Mouse (Mus musculus) thymus, adult 2 months (tissue): ENCODE data around the gene Disc1. TPM values are rescaled to one million over a fixed set of nuclear protein-coding genes. Genes with fewer than 3 reads are reported as not detected.

Source experiments
- DNase-seq: peaks from one replicate; pipeline ENCODE4 v3.0.0; 2021
- H3K27ac ChIP-seq: fragments of 200-500 bp; 2 replicates; pipeline ENCODE4 v1.5.1; 2012; ENCODE audit warnings: low read length, control low read depth; ENCODE audit not compliant: control insufficient read depth, insufficient read depth
- H3K27me3 ChIP-seq: fragments of 200-500 bp; 2 replicates; pipeline ENCODE4 v1.6.1; 2012; ENCODE audit warnings: mild to moderate bottlenecking, low read length, moderate library complexity, mixed read lengths; ENCODE audit not compliant: control insufficient read depth, insufficient read depth
- H3K36me3 ChIP-seq: fragments of 200-500 bp; 2 replicates; pipeline ENCODE4 v1.6.1; 2012; ENCODE audit warnings: mild to moderate bottlenecking, low read length, moderate library complexity; ENCODE audit not compliant: control insufficient read depth, insufficient read depth
- H3K4me1 ChIP-seq: fragments of 200-500 bp; replicated peaks from 2 replicates; pipeline ENCODE4 v1.6.1; 2012; ENCODE audit warnings: low read length; ENCODE audit not compliant: control insufficient read depth, insufficient read depth
- H3K4me3 ChIP-seq: fragments of 200-500 bp; 2 replicates; pipeline ENCODE4 v1.5.1; 2012; ENCODE audit warnings: mild to moderate bottlenecking, low read length, control low read depth, moderate library complexity; ENCODE audit not compliant: control insufficient read depth, insufficient read depth
- CTCF ChIP-seq: fragments of 200-500 bp; IDR thresholded peaks from 2 replicates; pipeline ENCODE4 v1.5.1; 2012; ENCODE audit warnings: mild to moderate bottlenecking, control low read depth, low read length, moderate library complexity, borderline replicate concordance; ENCODE audit not compliant: control insufficient read depth, poor library complexity, insufficient read depth; ENCODE audit errors: extremely low read depth
- POLR2A ChIP-seq: fragments of 200-500 bp; IDR thresholded peaks from 2 replicates; pipeline ENCODE4 v1.6.1; 2012; ENCODE audit warnings: mild to moderate bottlenecking, low read length, control low read depth, moderate library complexity; ENCODE audit not compliant: control insufficient read depth, poor library complexity, insufficient read depth; ENCODE audit errors: extremely low read depth
- WGBS: fragments of 180-500 bp; shearing (Covaris S2); methylation state at CpG from one replicate; pipeline ENCODE4 v1.1.7; 2018; 5-methylcytosine and 5-hydroxymethylcytosine counted together
- polyA plus RNA-seq: library from polyadenylated mRNA; depleted of rRNA; stranded (reverse); fragments of >200 nt; gene quantifications from 2 replicates; pipeline ENCODE4 v1.2.3, GENCODE M21; 2012

The Disc1 gene
- polyA plus RNA-seq, 1 experiment = 0.74 TPM

GRCm38 (mm10) chr8:125080388-125081344 lies 26.7 kb downstream of the Disc1 start:
- Histone ChIP-seq H3K36me3 (no peaks in the 10 kb centered on the region), H3K27me3 (no peaks in the 10 kb centered on the region), H3K27ac (no peak overlapping the region), H3K4me1 (peaks cover 28% of the 10 kb centered on the region), H3K4me3 (no peak overlapping the region)
- TF ChIP-seq POLR2A (no peak), CTCF (no peak)
- no peak for DNase-seq
- WGBS = 74% methylated on average over 19 of the region's 19 CpGs

GRCm38 (mm10) chr8:125083746-125084145 lies 29.8 kb downstream of the Disc1 start:
- Histone ChIP-seq H3K4me3 (no peak overlapping the region), H3K4me1 (peaks cover 28% of the 10 kb centered on the region), H3K27ac (peak overlapping the region; percentile 60), H3K27me3 (no peaks in the 10 kb centered on the region), H3K36me3 (no peaks in the 10 kb centered on the region)
- 42% methylated on average over 4 of the region's 4 CpGs for WGBS
- DNase-seq = no peak
- no peak for TF ChIP-seq CTCF
- no peak for TF ChIP-seq POLR2A

DNA sequence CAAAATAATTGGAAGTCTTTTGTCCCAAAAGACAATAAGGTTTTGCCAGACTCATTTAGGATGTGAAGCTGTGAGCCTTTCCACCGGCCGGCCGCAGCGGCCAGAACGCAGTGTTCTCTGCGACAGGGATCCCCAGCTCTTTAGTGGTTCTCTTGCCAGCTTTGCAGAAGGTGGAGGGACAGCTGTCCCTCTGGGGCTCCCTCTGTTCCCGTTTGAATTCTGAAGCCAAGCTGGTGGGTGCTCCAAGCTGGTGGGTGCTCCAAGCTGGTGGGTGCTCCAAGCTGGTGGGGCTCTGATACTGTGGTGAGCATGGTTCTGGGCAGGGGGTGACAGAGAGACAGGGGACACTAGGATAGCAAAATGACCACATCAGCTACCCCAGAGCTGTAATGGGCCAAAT lies 30.5 kb downstream of the Disc1 start:
- TF ChIP-seq POLR2A (no peak), CTCF (no peak)
- H3K4me1 ChIP-seq = peaks cover 28% of the 10 kb centered on the region
- DNase-seq = no peak
- H3K36me3 ChIP-seq = no peaks in the 10 kb centered on the region
- H3K4me3 ChIP-seq = no peak overlapping the region
- 81% methylated on average over 7 of the region's 7 CpGs for WGBS
- no peak overlapping the region for H3K27ac ChIP-seq
- no peaks in the 10 kb centered on the region for H3K27me3 ChIP-seq

DNA sequence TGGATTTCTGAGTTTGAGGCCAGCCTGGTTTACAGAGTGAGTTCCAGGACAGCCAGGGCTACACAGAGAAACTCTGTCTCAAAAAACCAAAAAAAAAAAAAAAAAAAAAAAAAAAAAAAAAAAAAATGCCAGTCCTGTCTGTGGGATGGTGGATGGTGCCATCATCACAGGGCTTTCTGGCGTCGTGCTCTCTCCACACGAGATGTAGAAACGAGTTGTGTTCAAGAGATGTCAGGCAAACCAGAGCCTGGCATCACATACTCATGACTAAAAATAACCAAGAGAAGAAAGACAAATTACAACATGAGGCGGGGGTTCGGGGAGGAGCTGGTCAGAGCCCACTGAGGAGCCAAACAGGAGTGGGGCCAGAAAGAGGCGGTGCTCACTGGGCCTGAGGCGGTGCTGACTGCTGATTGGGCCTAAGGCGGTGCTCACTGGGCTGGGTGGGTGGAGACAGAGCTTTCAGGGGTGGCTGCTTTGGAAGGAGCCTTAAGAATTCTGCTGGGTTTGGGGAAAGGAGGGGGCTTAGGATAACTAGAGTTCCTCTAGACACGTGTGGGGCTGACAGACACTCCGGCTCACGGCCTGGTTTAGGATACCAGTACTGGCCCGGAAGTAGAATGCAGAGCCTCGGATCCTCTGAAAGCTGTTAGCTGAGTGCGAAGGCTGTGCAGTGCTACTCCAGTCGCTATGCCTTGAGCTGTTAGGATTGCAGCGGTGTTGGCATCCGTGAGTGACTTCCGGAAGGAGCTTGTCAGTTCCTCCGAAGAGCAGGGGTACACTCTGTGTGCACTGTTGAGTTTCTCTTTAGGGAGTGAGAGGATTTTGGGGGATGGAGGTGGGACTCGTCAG lies 37.1 kb downstream of the Disc1 start:
- no peak for TF ChIP-seq CTCF
- no peak for TF ChIP-seq POLR2A
- Histone ChIP-seq H3K4me3 (no peak overlapping the region), H3K27ac (peak overlapping the region; percentile 16; the same call in 1 of the 2 replicates), H3K27me3 (no peaks in the 10 kb centered on the region), H3K36me3 (no peaks in the 10 kb centered on the region), H3K4me1 (no peaks in the 10 kb centered on the region)
- WGBS = 84% methylated on average over 21 of the region's 21 CpGs
- DNase-seq = no peak

DNA sequence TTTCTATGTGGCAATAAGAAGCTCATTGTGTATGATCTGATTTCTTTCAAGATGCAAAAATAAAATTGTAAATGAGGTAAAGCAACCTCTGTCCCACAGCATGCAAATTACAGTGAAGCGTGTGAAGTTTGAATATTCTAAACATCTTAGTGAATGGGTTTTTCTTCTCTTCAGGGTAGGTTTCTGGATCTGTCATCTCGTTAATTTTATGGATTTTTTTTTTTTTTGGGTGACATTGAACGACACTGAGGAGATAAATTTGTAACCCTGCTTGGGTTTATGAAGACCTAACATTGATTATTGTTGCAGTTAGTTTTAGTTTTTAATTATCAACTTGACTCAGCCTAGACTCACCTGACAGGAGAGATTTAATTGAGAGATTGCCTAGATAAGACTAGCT lies 43.1 kb downstream of the Disc1 start:
- TF ChIP-seq POLR2A (no peak), CTCF (no peak)
- 93% methylated on average over 3 of the region's 3 CpGs for WGBS
- DNase-seq = no peak
- H3K4me1 ChIP-seq = no peaks in the 10 kb centered on the region
- no peak overlapping the region for H3K4me3 ChIP-seq
- no peaks in the 10 kb centered on the region for H3K36me3 ChIP-seq
- H3K27me3 ChIP-seq = no peaks in the 10 kb centered on the region
- no peak overlapping the region for H3K27ac ChIP-seq

- Histone ChIP-seq H3K36me3 (no peaks in the 10 kb centered on the region), H3K27me3 (no peaks in the 10 kb centered on the region), H3K4me1 (no peaks in the 10 kb centered on the region), H3K27ac (no peak overlapping the region), H3K4me3 (no peak overlapping the region)
- no peak for TF ChIP-seq CTCF
- TF ChIP-seq POLR2A = no peak
- DNase-seq = no peak
- WGBS = 91% methylated on average over 5 of the region's 5 CpGs
Observed at GRCm38 (mm10) chr8:125098050-125098449, 44.1 kb downstream of the Disc1 start.
